Mouse (Mus musculus) ES-Bruce4 (cell line): ENCODE data around the gene Pde4d.

Experiments
- CTCF ChIP-seq: IDR thresholded peaks from one replicate; pipeline ENCODE4 v1.8.1; 2011; ENCODE audit warnings: low read depth, low read length
- POLR2A ChIP-seq: IDR thresholded peaks from one replicate; pipeline ENCODE4 v1.8.1; 2011; ENCODE audit warnings: low read length; ENCODE audit not compliant: insufficient read depth

DNA sequence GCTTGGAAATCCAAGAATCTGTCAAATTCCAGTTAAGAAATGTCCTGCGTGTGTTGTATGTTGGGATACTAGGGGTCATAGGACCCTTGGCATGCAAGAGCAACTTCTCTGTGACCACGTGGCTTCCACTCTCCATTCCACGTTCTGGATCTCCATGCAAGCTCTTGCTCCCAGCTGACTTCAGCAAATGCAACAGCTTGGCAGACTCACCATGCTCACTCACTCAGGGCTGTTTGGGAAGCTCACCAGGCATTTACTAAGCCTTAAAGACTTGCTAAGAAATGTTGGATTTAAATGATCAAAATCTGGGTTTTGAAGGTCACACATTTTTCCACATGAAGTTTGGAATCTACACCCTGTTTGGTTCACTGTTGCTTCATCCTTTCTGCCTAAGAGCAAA is 1552.3 kb downstream of the Pde4d start:
- TF ChIP-seq CTCF (no peak), POLR2A (no peak)
